Mouse (Mus musculus) midbrain, embryonic 12.5 days (tissue): ENCODE measurements at regions not wholly inside any gene's neighbourhood (a gene's known extent, or its start where the extent isn't known, plus 50 kb on each side); places are given as distances from the start of the nearest gene placed in this dataset.

Source experiments
- ATAC-seq: fragments of 200-750 bp; cut with Nextera tagmentation; 2 replicates; pipeline ENCODE4 v1.8.0; 2017; ENCODE audit warnings: low read depth, moderate TSS enrichment, moderate library complexity; ENCODE audit not compliant: low FRiP score
- H3K27ac ChIP-seq: fragments of 300-500 bp; sonication (generic); replicated peaks from 2 replicates; pipeline ENCODE4 v1.5.1; 2016; ENCODE audit warnings: mild to moderate bottlenecking
- H3K27me3 ChIP-seq: fragments of 300-500 bp; sonication (generic); 2 replicates; pipeline ENCODE4 v1.6.1; 2016; ENCODE audit warnings: mild to moderate bottlenecking
- H3K36me3 ChIP-seq: fragments of 300-500 bp; sonication (generic); 2 replicates; pipeline ENCODE4 v1.6.1; 2016
- H3K4me1 ChIP-seq: fragments of 300-500 bp; sonication (generic); 2 replicates; pipeline ENCODE4 v1.6.1; 2016
- H3K4me2 ChIP-seq: fragments of 300-500 bp; sonication (generic); replicated peaks from 2 replicates; pipeline ENCODE4 v1.6.1; 2016; ENCODE audit warnings: mild to moderate bottlenecking, moderate library complexity
- H3K4me3 ChIP-seq: fragments of 300-500 bp; sonication (generic); 2 replicates; pipeline ENCODE4 v1.5.1; 2016; ENCODE audit warnings: mild to moderate bottlenecking
- H3K9ac ChIP-seq: fragments of 300-500 bp; sonication (generic); replicated peaks from 2 replicates; pipeline ENCODE4 v1.6.1; 2016; ENCODE audit warnings: mild to moderate bottlenecking, moderate library complexity
- H3K9me3 ChIP-seq: fragments of 300-500 bp; sonication (generic); 2 replicates; pipeline ENCODE4 v1.6.1; 2016; ENCODE audit warnings: mild to moderate bottlenecking
- WGBS: fragments of 180-500 bp; shearing (Covaris S2); methylation state at CpG from one replicate; pipeline ENCODE4 v1.1.7; 2016; 5-methylcytosine and 5-hydroxymethylcytosine counted together

DNA sequence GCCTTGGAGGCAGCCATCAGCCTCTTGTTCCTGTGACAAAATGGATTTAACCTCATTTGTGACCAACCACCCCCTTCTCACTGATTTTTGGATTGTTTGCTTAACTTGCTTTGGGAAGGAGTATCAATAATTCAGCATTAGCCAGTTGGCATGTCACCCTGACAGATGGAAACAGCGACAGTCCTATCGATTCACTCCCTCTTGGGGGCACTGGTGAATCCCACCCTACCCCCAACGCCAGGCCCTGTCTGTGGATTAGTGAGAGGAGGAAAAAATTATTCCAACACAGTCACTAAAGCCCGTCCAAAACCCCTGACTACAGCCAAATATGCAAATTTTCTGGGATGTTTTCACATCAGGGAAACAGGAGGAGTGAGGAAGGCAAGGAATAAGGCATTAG lies 55.1 kb upstream of the B3gat2 start:
- no peak overlapping the region for H3K4me3 ChIP-seq
- no peaks in the 10 kb centered on the region for H3K27me3 ChIP-seq
- WGBS: 31% methylated on average over 4 of the region's 4 CpGs
- no peak overlapping the region for H3K9ac ChIP-seq
- H3K4me1 ChIP-seq: 0 out of 2 replicates have a peak, but pooled peaks cover 2% of the 10 kb centered on the region
- no peak overlapping the region for H3K27ac ChIP-seq
- no peaks in the 10 kb centered on the region for H3K36me3 ChIP-seq
- no peak overlapping the region for H3K4me2 ChIP-seq
- ATAC-seq: peak; percentile 34; the same call in 1 of the 2 replicates
- H3K9me3 ChIP-seq: no peaks in the 10 kb centered on the region
